Mouse (Mus musculus) heart, embryonic 12.5 days (tissue): ENCODE results near the gene Ano2. TPM values are rescaled to one million over a fixed set of nuclear protein-coding genes. Genes with fewer than 3 reads are reported as not detected.

Experiments used
- ATAC-seq: fragments of 200-750 bp; cut with Nextera tagmentation; 2 replicates; pipeline ENCODE4 v1.8.0; 2017; ENCODE audit warnings: moderate TSS enrichment, moderate library complexity; ENCODE audit not compliant: insufficient number of reproducible peaks, low FRiP score
- H3K27ac ChIP-seq: fragments of 300-500 bp; sonication (generic); 2 replicates; pipeline ENCODE4 v1.5.1; 2016; ENCODE audit warnings: mild to moderate bottlenecking, moderate library complexity; ENCODE audit not compliant: poor library complexity, severe bottlenecking
- H3K27me3 ChIP-seq: fragments of 300-500 bp; sonication (generic); replicated peaks from 2 replicates; pipeline ENCODE4 v1.6.1; 2016; ENCODE audit warnings: mild to moderate bottlenecking, moderate library complexity
- H3K36me3 ChIP-seq: fragments of 300-500 bp; sonication (generic); 2 replicates; pipeline ENCODE4 v1.6.1; 2016; ENCODE audit warnings: mild to moderate bottlenecking, moderate library complexity
- H3K4me1 ChIP-seq: fragments of 300-500 bp; sonication (generic); replicated peaks from 2 replicates; pipeline ENCODE4 v1.6.1; 2016; ENCODE audit warnings: mild to moderate bottlenecking
- H3K4me2 ChIP-seq: fragments of 300-500 bp; sonication (generic); 2 replicates; pipeline ENCODE4 v1.6.1; 2016; ENCODE audit warnings: mild to moderate bottlenecking, moderate library complexity
- H3K4me3 ChIP-seq: fragments of 300-500 bp; sonication (generic); 2 replicates; pipeline ENCODE4 v1.5.1; 2016; ENCODE audit warnings: mild to moderate bottlenecking
- H3K9ac ChIP-seq: fragments of 300-500 bp; sonication (generic); 2 replicates; pipeline ENCODE4 v1.6.1; 2016; ENCODE audit warnings: mild to moderate bottlenecking, moderate library complexity
- H3K9me3 ChIP-seq: fragments of 300-500 bp; sonication (generic); replicated peaks from 2 replicates; pipeline ENCODE4 v1.6.1; 2016; ENCODE audit warnings: mild to moderate bottlenecking, moderate library complexity
- WGBS: fragments of 180-500 bp; shearing (Covaris S2); methylation state at CpG from one replicate; pipeline ENCODE4 v1.1.7; 2016; 5-methylcytosine and 5-hydroxymethylcytosine counted together
- polyA plus RNA-seq: library from polyadenylated mRNA; unstranded; fragments of >200 nt; fragmentation: Nextera tagmentation; extraction: Ambion mirVana; gene quantifications from 2 replicates; pipeline ENCODE4 v1.2.1, GENCODE M21; 2016

The Ano2 gene
- polyA plus RNA-seq, 1 experiment from 2014 or later = 0.45 TPM

- Histone ChIP-seq H3K9me3 (0 out of 2 replicates have a peak, but pooled peaks cover 3% of the 10 kb centered on the region), H3K4me1 (no peaks in the 10 kb centered on the region), H3K9ac (no peak overlapping the region), H3K4me2 (no peak overlapping the region), H3K36me3 (no peaks in the 10 kb centered on the region), H3K27me3 (no peaks in the 10 kb centered on the region), H3K27ac (no peak overlapping the region), H3K4me3 (no peak overlapping the region)
- ATAC-seq = no peak
- WGBS = 89% methylated on average over 10 of the region's 10 CpGs
Measured at GRCm38 (mm10) chr6:125743203-125744100, 53.2 kb downstream of the Ano2 start.

GRCm38 (mm10) chr6:125747322-125747930 is 57.2 kb downstream of the Ano2 start:
- no peak for ATAC-seq
- H3K4me2 ChIP-seq = no peak overlapping the region
- no peaks in the 10 kb centered on the region for H3K4me1 ChIP-seq

GRCm38 (mm10) chr6:125748646-125749045 is 58.4 kb downstream of the Ano2 start:
- WGBS = 46% methylated on average over 3 of the region's 3 CpGs
- Histone ChIP-seq H3K27me3 (no peaks in the 10 kb centered on the region), H3K4me2 (no peak overlapping the region), H3K9ac (no peak overlapping the region), H3K4me3 (no peak overlapping the region), H3K36me3 (no peaks in the 10 kb centered on the region), H3K27ac (no peak overlapping the region), H3K4me1 (no peaks in the 10 kb centered on the region), H3K9me3 (no peaks in the 10 kb centered on the region)
- ATAC-seq = no peak

More at GRCm38 (mm10) chr6:125747322-125747930, 57.2 kb downstream of the Ano2 start:
- no peak overlapping the region for H3K4me3 ChIP-seq
- no peaks in the 10 kb centered on the region for H3K9me3 ChIP-seq
- no peak overlapping the region for H3K9ac ChIP-seq
- WGBS = 56% methylated on average over 10 of the region's 10 CpGs
- no peaks in the 10 kb centered on the region for H3K27me3 ChIP-seq
- no peaks in the 10 kb centered on the region for H3K36me3 ChIP-seq
- no peak overlapping the region for H3K27ac ChIP-seq

GRCm38 (mm10) chr6:125762851-125763519 is 72.8 kb downstream of the Ano2 start:
- Histone ChIP-seq H3K36me3 (no peaks in the 10 kb centered on the region), H3K4me1 (no peaks in the 10 kb centered on the region), H3K27ac (no peak overlapping the region), H3K27me3 (peaks cover 6% of the 10 kb centered on the region), H3K9me3 (no peaks in the 10 kb centered on the region), H3K9ac (no peak overlapping the region), H3K4me2 (no peak overlapping the region), H3K4me3 (no peak overlapping the region)
- 66% methylated on average over 11 of the region's 11 CpGs for WGBS
- ATAC-seq = no peak

- WGBS = 67% methylated on average over 5 of the region's 5 CpGs
- Histone ChIP-seq H3K4me2 (no peak overlapping the region), H3K4me3 (no peak overlapping the region), H3K27ac (no peak overlapping the region), H3K9ac (no peak overlapping the region), H3K9me3 (no peaks in the 10 kb centered on the region), H3K36me3 (no peaks in the 10 kb centered on the region), H3K4me1 (no peaks in the 10 kb centered on the region), H3K27me3 (0 out of 2 replicates have a peak, but pooled peaks cover 4% of the 10 kb centered on the region)
- no peak for ATAC-seq
Measured at GRCm38 (mm10) chr6:125773256-125773655, 83.0 kb downstream of the Ano2 start.

- WGBS = 74% methylated on average over 5 of the region's 5 CpGs
- H3K27me3 ChIP-seq = 0 out of 2 replicates have a peak, but pooled peaks cover 4% of the 10 kb centered on the region
- H3K4me3 ChIP-seq = no peak overlapping the region
- H3K4me2 ChIP-seq = no peak overlapping the region
- no peak for ATAC-seq
- no peak overlapping the region for H3K9ac ChIP-seq
- H3K36me3 ChIP-seq = no peaks in the 10 kb centered on the region
- no peak overlapping the region for H3K27ac ChIP-seq
- H3K9me3 ChIP-seq = no peaks in the 10 kb centered on the region
- no peaks in the 10 kb centered on the region for H3K4me1 ChIP-seq
Measured at GRCm38 (mm10) chr6:125776291-125776690, 86.1 kb downstream of the Ano2 start.

- no peak overlapping the region for H3K4me2 ChIP-seq
- H3K36me3 ChIP-seq = no peaks in the 10 kb centered on the region
- no peak for ATAC-seq
- H3K9me3 ChIP-seq = no peaks in the 10 kb centered on the region
- H3K4me1 ChIP-seq = no peaks in the 10 kb centered on the region
- no peak overlapping the region for H3K27ac ChIP-seq
- no peak overlapping the region for H3K9ac ChIP-seq
- WGBS = 80% methylated on average over 8 of the region's 8 CpGs
- no peak overlapping the region for H3K4me3 ChIP-seq
- 0 out of 2 replicates have a peak, but pooled peaks cover 4% of the 10 kb centered on the region for H3K27me3 ChIP-seq
Measured at GRCm38 (mm10) chr6:125802954-125803353, 112.7 kb downstream of the Ano2 start.

GRCm38 (mm10) chr6:125803364-125804011 is 113.3 kb downstream of the Ano2 start:
- H3K36me3 ChIP-seq = no peaks in the 10 kb centered on the region
- peaks cover 4% of the 10 kb centered on the region; the same call in 1 of the 2 replicates for H3K27me3 ChIP-seq
- no peak overlapping the region for H3K9ac ChIP-seq
- H3K9me3 ChIP-seq = no peaks in the 10 kb centered on the region
- WGBS = 58% methylated on average over 20 of the region's 20 CpGs
- no peaks in the 10 kb centered on the region for H3K4me1 ChIP-seq
- H3K27ac ChIP-seq = no peak overlapping the region
- no peak for ATAC-seq
- H3K4me3 ChIP-seq = no peak overlapping the region
- 0 out of 2 replicates have a peak overlapping the region, but pooled peaks have one; percentile 7 for H3K4me2 ChIP-seq

GRCm38 (mm10) chr6:125808996-125809649 is 118.9 kb downstream of the Ano2 start:
- Histone ChIP-seq H3K9ac (no peak overlapping the region), H3K27ac (no peak overlapping the region), H3K36me3 (no peaks in the 10 kb centered on the region), H3K27me3 (no peaks in the 10 kb centered on the region; the same call in 1 of the 2 replicates), H3K9me3 (no peaks in the 10 kb centered on the region), H3K4me2 (no peak overlapping the region), H3K4me1 (no peaks in the 10 kb centered on the region), H3K4me3 (no peak overlapping the region)
- ATAC-seq = no peak
- WGBS = 68% methylated on average over 9 of the region's 9 CpGs

GRCm38 (mm10) chr6:125811395-125811794 is 121.2 kb downstream of the Ano2 start:
- Histone ChIP-seq H3K27ac (no peak overlapping the region), H3K36me3 (no peaks in the 10 kb centered on the region), H3K4me1 (no peaks in the 10 kb centered on the region), H3K9me3 (no peaks in the 10 kb centered on the region), H3K4me2 (no peak overlapping the region), H3K4me3 (no peak overlapping the region), H3K9ac (no peak overlapping the region), H3K27me3 (no peaks in the 10 kb centered on the region; the same call in 1 of the 2 replicates)
- no peak for ATAC-seq
- 18% methylated on average over 2 of the region's 2 CpGs for WGBS
